Mouse (Mus musculus): ENCODE measurements around the gene Rer1.

Gene Rer1

DNA sequence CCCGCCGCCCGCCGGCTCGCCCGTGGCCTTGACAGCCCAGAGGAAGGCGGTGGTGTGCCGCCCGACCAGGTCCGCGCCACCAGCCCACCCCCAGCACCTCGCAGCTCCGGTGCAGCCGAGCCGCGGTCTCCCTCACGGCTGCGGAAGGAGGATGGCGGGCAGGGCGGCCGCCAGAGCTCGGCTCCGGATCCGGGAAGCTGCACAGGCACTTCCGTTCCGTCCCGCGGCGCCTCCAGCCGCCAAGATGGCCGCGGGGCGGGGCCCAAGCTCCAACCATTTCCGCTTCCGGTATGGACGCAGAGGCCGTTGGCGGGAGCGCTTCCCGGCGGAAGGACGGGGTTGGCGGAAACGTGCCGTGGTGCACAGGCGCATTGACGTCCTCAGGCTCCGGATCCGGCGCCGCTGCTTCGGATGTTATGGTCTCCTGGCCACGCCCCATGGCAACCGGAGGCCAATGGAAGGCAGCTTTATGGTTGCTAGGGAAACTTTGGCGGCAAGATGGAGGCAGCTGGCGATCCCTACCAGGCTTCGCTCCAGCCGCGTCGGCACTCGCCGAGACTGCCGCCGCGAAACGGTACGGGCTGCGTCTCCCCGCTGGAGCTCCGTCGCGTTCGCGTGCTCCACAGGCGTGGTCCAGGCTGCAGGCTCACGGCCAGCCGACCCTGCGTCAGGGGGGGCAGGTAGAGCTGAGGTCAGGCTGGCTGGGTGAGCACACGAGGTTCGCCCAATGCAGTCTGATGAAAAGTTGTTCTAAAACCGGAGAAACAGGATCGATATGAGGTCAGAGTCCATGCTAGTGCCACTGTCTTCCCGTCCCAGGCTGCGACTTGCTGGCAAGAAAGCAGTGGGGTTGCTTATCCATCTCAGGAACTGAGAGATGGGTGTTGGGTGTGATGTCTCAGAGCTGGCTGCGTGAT, at the start of gene Rer1, which contains the start of gene Morn1:
Rer1 (minus strand) TSS at position 275 of the 917 bp plus-strand sequence.
Morn1 (plus strand) TSS at position 470 of the 917 bp plus-strand sequence.
- under 1% methylated on average over 85 of the region's 85 CpGs for WGBS

- 95% methylated on average over 7 of the region's 7 CpGs for WGBS
These were observed 48.5 kb upstream of the Rer1 start for GRCm38 (mm10) chr4:155134686-155135172.

DNA sequence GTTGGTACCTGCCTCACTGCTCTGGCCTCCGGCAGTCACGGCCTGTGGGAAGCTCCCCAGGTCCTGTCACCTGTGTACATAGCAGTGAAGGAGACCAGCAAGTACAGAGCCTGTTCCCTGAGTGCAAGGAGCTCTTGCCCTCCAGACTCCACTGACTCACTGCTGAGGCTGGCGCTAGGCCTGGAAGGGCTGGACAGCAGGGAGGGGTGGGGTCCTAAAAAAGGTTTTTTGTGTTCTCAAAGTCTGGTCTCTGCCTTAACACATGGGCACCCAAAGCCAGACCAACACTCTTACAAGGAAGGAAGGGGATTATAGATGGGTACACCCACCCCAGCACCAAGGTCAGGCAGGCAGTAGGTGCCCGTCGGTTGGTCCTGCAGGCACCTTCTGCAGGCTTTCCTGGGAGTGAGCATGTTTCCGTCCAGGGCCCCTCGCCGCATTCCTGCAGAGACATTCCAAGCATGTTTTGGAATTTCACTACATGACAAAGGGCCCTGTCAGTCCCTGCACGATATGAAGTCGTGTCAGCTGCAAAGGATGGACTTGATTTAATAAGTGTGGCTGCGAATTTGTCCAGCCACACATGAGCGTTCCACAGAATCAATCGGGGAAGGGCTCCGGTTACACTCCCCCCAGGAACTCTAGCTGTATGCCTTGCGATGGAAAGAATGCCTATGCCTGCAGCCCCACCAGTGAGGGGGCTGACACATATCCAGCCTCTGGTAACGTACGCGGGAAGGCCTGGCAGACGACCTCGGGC, 47.7 kb upstream of the Rer1 start:
- WGBS: 79% methylated on average over 20 of the region's 20 CpGs

DNA sequence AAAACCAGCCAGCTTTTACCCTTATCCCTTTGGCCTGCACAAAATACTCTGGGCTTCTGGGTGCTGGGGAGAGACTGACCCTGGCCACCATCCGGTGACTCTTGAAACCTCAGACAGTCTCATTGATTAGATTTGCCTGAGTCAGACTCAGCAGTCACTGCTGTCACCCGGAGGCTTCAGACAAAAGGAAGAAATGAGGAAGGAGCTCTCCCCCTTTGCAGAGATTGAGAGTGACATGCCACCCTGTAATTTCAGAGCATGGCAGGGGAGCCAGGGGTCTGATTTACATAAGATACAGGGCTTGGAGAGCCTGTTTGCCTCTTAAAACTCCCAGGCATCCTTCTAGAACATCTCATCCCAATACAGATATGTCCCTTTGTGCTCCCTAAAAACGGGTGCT, 47.0 kb upstream of the Rer1 start:
- 72% methylated on average over 3 of the region's 3 CpGs for WGBS

GRCm38 (mm10) chr4:155130616-155131015, 44.4 kb upstream of the Rer1 start:
- 71% methylated on average over 7 of the region's 7 CpGs for WGBS

- 26% methylated on average over 14 of the region's 14 CpGs for WGBS
These were observed 43.8 kb upstream of the Rer1 start for GRCm38 (mm10) chr4:155129996-155130395.

- WGBS: 67% methylated on average over 10 of the region's 10 CpGs
These were observed 43.1 kb upstream of the Rer1 start for GRCm38 (mm10) chr4:155129132-155129917.

DNA sequence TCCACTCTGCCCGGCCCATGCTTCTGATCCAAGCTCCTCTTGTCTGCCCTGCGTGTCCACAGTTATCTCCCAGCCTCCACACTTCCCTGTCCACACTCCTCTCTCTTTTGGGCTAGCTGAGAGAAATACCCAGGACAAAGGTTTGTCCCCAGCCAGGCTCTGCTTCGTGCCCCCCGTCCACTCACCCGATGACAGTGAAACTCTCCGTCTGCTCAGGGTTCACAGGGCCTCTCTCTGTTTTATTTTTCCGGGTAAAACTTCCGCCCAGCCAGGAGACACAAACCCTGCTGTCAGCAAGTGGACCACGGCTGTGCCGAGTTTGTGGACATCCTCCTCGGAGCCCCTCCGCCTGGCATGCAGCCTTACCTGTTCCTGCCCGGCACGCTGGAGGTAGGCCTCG, 42.2 kb upstream of the Rer1 start:
- 96% methylated on average over 15 of the region's 15 CpGs for WGBS

DNA sequence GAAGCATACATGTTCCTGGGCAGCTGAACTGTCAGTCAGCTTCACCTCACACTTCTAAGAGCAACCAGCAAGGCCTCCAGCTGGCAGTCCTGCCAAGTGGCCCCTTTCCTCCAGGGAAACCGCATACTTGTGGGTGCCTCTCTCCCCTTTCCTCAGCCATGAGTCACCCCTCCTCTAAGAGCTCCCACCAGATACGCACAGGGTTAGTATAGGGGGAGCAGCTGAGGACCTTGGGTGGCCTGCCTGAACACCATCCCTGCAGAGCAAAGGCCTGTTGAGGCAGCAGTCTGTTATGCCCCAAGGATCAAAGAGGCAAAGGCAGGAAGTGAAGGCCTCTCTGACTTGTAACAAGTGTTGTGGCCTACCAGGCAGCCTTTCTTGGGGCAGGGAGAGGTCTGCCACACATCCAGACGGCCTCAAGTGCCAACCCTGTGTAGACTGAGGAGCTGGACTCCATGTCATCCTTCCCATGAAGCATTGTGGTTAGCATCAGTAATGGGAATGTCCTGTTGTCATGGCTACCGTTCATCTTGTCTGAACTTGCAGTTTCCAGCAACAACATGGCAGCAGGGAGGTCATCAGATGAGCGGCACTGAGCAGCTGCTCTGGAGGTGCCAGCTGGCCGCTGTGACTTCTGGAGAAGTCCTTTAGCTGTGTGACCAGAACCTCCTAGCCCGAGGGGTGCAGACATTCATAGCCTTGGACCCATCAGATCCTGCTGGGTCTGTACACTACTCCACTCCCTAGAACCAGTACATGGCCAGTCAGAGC, 40.6 kb upstream of the Rer1 start:
- WGBS: 82% methylated on average over 7 of the region's 7 CpGs

GRCm38 (mm10) chr4:155126194-155126593, 40.0 kb upstream of the Rer1 start:
- WGBS: 97% methylated on average over 5 of the region's 5 CpGs

DNA sequence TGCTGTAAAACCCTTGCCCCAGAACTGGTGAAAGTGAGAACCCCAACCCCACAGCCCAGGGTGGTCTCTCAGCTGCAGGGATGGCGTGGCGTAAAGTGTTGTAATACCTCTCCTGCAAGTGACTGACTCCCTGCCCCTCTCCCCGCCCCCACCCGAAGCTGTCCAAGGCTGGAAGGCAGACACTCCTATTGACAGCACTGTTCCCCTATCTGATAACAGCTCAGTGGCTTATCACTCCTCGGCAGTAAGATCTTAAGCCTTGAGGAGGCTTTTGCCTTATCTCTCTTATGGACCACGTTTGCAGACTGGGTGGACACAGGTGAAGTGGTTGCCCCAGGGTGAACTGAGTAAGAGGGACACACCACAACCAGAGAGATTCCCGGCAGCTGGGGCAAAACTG, 39.1 kb upstream of the Rer1 start:
- WGBS: 91% methylated on average over 7 of the region's 7 CpGs

DNA sequence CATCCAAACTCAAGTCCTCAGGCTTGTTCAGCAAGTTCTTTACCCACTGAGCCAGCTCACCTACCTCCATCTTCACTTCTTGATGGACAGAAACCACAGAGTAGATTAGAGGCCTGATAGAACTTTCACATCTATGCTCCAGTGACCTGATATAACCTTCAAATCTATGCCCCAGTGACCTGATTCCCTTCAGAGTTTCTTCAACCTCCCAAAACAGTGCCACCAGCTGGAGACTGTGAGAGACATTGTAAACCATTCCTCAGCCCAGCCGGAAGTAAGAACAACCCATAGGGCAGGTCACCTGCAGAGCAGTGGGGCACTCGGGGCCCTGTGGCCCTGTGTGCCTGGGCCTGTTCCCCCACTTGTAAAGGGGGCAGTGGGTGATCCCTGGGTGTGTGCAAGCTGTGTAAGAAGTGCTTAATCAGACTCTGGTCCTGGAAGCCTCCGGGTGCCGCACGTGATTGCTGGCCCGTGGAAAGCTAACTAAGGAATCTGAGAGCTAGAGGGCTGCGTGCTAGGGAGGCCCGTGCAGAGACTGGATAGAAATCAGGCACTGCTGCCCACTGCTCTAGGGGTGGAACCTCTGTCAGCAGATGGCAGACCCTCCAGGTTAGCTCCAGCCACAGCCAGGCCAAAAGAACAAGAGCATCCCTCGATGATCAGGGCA, 37.8 kb upstream of the Rer1 start:
- 92% methylated on average over 9 of the region's 9 CpGs for WGBS

DNA sequence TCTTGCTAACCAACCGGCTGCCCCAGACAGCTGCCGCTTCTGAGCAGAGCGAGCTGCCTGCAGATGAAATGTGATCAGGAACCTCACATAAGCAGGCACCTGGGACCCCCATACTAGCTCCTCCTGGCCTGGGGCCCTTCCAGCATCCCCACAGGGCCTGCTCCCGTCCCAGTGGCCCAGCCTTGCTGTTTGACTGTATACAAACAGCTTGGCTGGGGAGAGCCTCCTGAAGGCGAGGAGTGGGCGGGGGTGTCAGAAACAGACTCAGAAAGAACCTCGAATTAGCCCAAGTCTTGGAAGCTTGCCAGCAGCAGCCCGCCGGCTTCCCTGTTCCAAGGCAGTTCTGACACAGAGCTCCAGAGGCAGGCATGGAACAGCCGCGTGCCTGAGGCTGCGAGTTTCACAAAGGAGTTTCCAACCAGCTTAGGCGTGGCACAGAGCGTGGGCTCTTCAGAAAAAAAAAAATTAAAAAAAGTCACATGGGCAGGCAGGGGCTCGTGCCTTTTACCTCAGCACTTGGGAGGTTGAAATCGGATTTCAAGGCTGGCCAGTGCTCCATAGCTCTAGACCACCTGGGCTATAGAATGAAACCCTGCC, 36.4 kb upstream of the Rer1 start:
- 15% methylated on average over 16 of the region's 16 CpGs for WGBS

DNA sequence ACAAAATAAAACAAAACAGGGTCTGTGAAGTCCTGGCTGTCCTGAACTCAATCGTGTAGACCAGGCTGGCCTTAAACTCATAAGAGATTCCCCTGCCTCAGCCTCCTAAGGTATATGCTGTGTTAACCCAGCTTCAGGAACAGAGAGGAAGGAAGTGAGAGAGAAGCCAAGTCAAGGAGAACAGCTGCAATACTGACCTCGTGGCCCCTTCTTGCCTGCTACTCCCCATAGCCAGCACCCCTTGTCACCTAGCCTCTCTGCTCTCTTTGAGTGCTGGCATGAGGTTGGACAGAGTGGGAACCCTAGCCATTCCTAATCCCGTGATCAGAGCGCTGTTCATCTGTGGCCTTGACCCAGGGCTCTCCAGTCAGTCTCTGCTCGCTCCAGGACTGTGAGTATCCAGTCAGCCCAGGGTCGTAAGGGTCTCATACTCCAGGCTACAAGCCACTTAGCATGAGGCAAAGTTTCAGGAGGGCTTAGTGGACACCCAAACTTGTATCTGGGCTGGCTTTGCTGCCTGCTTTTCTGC, 35.8 kb upstream of the Rer1 start:
- 73% methylated on average over 6 of the region's 6 CpGs for WGBS

- 91% methylated on average over 6 of the region's 6 CpGs for WGBS
These were observed 35.0 kb upstream of the Rer1 start for GRCm38 (mm10) chr4:155121222-155121621.

DNA sequence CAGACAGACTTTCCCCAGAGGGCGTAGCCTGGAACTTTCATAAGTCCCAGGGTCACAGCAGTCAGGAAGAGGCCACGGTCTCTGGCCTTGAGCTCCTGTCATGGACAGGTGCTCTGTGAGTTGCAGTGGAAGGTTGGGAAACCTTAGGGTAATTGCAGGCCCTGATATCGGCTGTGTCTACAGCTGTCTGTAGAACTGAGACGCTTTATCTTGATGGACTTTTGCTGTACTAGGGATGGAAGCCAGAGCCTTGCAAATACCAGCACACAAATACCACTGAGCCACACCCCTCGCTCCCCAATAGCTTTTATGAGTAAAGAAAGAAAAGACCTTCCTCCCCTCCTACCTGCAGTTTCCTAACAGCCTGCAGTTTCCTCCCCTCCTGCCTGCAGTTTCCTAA, 34.4 kb upstream of the Rer1 start:
- WGBS: 93% methylated on average over 5 of the region's 5 CpGs

DNA sequence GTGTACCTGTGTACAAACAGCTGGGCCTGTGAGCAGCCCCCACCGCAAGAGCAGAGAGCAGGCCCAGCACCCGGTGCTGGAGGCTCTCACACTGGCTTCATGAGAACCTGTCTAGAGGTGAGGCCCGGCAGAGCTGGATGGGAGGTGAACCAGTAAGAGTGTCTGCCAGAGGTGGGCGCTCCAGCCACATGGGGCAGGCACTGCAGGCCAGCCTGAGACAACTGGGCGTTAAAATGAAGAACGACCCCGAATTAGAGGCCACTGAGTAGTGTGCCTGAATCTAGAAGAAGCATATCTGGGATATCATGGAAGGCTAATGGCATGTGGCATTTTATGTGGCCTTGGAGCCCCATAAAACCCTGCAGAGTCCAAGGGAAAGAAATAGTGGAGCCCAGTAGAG, 33.9 kb upstream of the Rer1 start:
- 92% methylated on average over 7 of the region's 7 CpGs for WGBS

DNA sequence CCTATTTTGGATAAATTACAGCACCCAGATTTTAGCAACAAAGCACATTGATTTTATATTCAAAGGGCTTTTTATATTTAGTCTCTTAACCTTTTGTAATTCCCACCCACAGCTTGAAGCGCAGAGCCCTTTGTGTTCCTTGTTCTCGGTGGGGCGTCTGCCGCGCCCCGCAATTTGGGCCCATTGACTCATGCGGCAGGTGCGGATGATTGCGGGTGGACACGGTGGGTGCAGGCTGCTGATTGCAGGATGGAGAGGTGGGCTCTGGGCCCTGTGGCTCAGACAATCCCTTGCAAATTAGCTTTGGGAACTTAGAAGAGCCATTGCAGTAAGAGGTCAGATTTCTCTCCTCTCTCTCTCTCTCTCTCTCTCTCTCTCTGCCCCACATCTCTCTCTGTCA, 32.1 kb upstream of the Rer1 start:
- 75% methylated on average over 10 of the region's 10 CpGs for WGBS

GRCm38 (mm10) chr4:155117396-155117978, 31.3 kb upstream of the Rer1 start:
- WGBS: 92% methylated on average over 6 of the region's 6 CpGs

All from cerebral cortex, adult 2 months (tissue).